Mouse (Mus musculus): ENCODE results near the gene Zbtb32. TPM values are rescaled to one million over a fixed set of nuclear protein-coding genes. Genes with fewer than 3 reads are reported as not detected.

Zbtb32 gene
- not detected for polyA plus RNA-seq (2014; fragmentation: Illumina TruSeq; extraction: RNeasy Lipid Tissue Mini Kit (QIAGEN cat#74804); ENCODE audit: low read depth, low replicate concordance)

GRCm38 (mm10) chr7:30598786-30599185 lies at the start of gene Zbtb32:
TSS of gene Zbtb32 (minus strand) at chr7:30598909.

DNA sequence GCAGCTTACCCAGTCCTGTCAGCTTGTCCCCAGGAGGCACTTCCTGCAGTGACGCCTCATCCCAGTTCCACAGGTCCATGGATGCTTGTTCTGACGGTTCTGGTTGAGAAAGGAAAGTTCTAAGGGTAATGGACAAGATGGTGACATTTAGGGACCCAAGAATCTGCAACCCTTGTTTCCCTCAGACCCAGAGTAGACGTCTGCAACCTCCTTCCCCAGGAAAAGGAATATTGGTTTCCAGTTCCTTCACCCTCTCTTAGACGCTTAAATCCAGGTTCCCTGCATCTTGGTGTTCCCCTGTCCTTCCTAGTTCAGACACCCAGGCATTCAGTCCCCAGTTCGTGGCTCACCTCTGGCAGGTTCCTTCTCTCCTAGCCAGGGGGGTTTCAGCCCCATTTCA lies 37.0 kb upstream of the Zbtb32 start, which contains the start of gene Etv2:
Gene Etv2 (minus strand): TSS at position 101 of the 400 bp plus-strand sequence.

GRCm38 (mm10) chr7:30625530-30626384 lies 27.0 kb upstream of the Zbtb32 start, which contains the start of gene Cox6b1:
TSS of gene Cox6b1 (minus strand) at chr7:30626151.

GRCm38 (mm10) chr7:30612654-30613402 lies 14.1 kb upstream of the Zbtb32 start, which contains the start of gene Upk1a:
TSS of gene Upk1a (minus strand) at chr7:30612847.

GRCm38 (mm10) chr7:30588676-30589434 lies 9.9 kb downstream of the Zbtb32 start, which contains the start of gene Kmt2b:
TSS of gene Kmt2b (minus strand) at chr7:30588726.

DNA sequence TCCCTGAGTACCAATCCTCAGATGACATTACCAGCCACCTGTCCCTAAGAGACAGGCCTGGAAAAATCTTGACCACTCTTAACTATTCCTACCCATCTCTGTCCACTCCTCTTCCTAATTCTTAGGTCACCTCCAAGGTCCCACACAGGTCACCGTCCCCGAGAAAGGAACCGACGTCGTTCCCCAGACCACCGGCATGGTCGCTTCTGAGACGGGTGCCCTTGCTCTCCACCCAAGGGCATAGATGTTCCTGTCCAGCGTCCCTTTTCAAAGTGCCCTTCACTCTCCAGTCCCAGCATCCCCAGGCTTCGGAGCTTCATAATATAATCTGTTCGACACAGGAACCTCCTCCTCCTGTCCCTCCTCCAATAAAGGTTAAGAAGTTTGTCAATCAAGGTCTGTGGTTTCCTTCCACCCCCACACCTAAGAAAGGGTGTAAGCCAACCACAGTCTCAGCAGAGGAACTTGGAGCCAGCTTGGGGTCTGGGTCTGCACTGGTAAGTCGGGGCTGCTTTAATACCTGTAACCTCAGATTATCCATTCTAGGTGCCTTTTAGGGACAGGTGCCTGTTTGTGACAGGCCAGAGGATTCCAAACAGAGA lies 33.6 kb downstream of the Zbtb32 start, which contains the start of gene Igflr1:
Gene Igflr1 (plus strand): TSS at position 458 of the 602 bp plus-strand sequence.

DNA sequence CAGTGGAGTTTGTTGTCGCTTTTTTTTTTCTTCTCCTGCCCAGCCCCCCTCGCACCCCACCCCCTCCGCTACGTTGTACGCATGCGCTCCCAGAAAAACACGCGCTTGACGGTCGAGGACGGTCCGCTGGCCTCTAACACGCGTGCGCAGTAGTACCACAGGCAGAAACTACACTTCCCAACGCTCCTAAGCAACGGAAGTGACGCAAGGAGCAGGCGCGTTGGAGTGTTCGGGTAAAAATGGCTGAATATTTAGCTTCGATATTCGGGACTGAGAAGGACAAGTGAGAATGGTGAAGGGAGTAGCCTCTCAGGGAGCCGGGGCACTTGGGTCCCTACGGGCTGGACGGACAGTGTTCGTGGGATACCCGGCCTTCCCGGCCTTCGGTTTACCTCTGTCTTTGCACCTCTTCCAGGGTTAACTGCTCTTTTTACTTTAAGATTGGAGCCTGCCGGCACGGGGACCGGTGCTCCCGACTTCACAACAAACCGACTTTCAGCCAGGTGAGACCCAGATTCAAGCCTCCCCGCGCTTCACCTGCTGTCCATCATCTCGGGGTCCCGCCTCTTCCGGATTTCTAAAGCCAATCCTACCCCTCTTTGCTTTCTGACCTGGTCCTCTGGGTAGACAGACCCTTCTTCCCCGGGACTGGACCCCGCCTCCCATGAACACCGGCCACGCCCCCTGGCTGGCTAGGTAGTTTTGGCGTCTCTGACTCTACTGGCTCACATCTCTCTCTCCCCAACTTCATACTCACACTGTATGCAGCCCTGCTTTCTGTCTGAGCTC lies 35.4 kb downstream of the Zbtb32 start, which contains the start of the genes U2af1l4, Gm49396 and Psenen:
Gene U2af1l4 (plus strand): TSS at position 185 of the 789 bp plus-strand sequence.
Gene Gm49396 (plus strand): TSS at position 228 of the 789 bp plus-strand sequence.
Gene Psenen (minus strand): TSS at position 511 of the 789 bp plus-strand sequence.

GRCm38 (mm10) chr7:30559443-30559954 lies 39.2 kb downstream of the Zbtb32 start, which contains the start of gene Lin37:
TSS of gene Lin37 (minus strand) at chr7:30559838.

DNA sequence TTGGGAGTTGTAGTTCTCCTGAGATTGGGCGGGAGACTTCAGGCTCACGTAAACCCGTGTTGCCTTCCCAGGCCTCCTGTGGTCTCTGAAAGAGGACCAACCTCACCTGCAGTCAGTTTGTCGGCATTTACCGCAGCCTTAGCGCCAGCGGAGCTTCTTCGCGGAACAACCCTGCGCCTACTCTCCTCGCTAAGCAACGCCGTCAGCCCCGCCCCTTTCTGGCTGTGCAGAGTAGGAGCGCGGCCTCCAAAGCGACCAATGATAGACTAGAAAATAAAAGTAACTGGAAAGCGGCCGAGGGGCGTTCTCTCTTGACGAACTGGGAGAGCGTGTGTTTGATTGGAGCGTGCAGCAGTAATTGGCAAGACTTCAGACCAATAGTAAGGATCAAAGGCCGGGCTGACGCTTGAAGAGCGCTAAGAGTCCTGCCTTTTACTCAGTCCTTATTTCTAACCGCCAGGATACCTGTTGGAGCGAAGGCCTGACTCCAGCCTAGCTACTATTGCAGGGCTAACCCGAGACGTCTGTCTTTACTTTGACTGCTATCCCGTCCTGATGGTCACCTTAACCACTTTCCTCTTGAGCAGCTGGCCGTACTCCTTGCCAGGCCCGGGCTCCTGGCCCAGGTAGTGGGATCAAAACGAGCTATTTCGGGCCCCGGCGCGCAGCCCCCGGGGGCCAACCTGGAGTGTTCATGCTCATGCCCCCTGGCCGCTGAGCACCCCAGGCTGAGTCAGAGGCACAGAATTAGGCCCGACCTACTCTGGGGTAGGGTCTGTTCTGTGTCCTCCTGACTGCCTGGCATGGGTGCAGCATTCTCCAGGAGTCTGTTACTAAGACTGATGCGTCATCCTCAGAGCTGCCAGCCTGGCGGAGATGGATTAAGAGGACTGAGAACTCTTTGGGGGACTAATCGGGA lies 46.3 kb downstream of the Zbtb32 start, which contains the start of the genes Hspb6 and Proser3:
Gene Hspb6 (plus strand): TSS at position 77 of the 919 bp plus-strand sequence.
Gene Proser3 (minus strand): TSS at position 198 of the 919 bp plus-strand sequence.

Other genes starting within 250 kb of the Zbtb32 start
- gene Lrfn3, start 236.1 kb downstream of the Zbtb32 start, polyA plus RNA-seq (2014; fragmentation: Illumina TruSeq; extraction: RNeasy Lipid Tissue Mini Kit (QIAGEN cat#74804); ENCODE audit: low read depth, low replicate concordance), result 0.57 TPM
- 2.4 TPM for gene Tyrobp, start 185.1 kb downstream of the Zbtb32 start, polyA plus RNA-seq (2014; fragmentation: Illumina TruSeq; extraction: RNeasy Lipid Tissue Mini Kit (QIAGEN cat#74804); ENCODE audit: low read depth, low replicate concordance)
- gene Hcst, start 179.1 kb downstream of the Zbtb32 start, polyA plus RNA-seq (2014; fragmentation: Illumina TruSeq; extraction: RNeasy Lipid Tissue Mini Kit (QIAGEN cat#74804); ENCODE audit: low read depth, low replicate concordance), result not detected
- 1.4 TPM for gene Nfkbid, start 177.2 kb downstream of the Zbtb32 start, polyA plus RNA-seq (2014; fragmentation: Illumina TruSeq; extraction: RNeasy Lipid Tissue Mini Kit (QIAGEN cat#74804); ENCODE audit: low read depth, low replicate concordance)
- gene Aplp1, start 153.4 kb downstream of the Zbtb32 start, polyA plus RNA-seq (2014; fragmentation: Illumina TruSeq; extraction: RNeasy Lipid Tissue Mini Kit (QIAGEN cat#74804); ENCODE audit: low read depth, low replicate concordance), result 3.2 TPM
- gene Kirrel2, start 141.2 kb downstream of the Zbtb32 start, polyA plus RNA-seq (2014; fragmentation: Illumina TruSeq; extraction: RNeasy Lipid Tissue Mini Kit (QIAGEN cat#74804); ENCODE audit: low read depth, low replicate concordance), result not detected
- gene Nphs1, start 140.6 kb downstream of the Zbtb32 start, polyA plus RNA-seq (2014; fragmentation: Illumina TruSeq; extraction: RNeasy Lipid Tissue Mini Kit (QIAGEN cat#74804); ENCODE audit: low read depth, low replicate concordance), result not detected
- not detected for gene Prodh2, start 105.3 kb downstream of the Zbtb32 start, polyA plus RNA-seq (2014; fragmentation: Illumina TruSeq; extraction: RNeasy Lipid Tissue Mini Kit (QIAGEN cat#74804); ENCODE audit: low read depth, low replicate concordance)
- gene Arhgap33, start 63.8 kb downstream of the Zbtb32 start, polyA plus RNA-seq (2014; fragmentation: Illumina TruSeq; extraction: RNeasy Lipid Tissue Mini Kit (QIAGEN cat#74804); ENCODE audit: low read depth, low replicate concordance), result 0.54 TPM
- 35.6 TPM for gene Hspb6, start 46.7 kb downstream of the Zbtb32 start, polyA plus RNA-seq (2014; fragmentation: Illumina TruSeq; extraction: RNeasy Lipid Tissue Mini Kit (QIAGEN cat#74804); ENCODE audit: low read depth, low replicate concordance)
- gene Proser3, start 46.6 kb downstream of the Zbtb32 start, polyA plus RNA-seq (2014; fragmentation: Illumina TruSeq; extraction: RNeasy Lipid Tissue Mini Kit (QIAGEN cat#74804); ENCODE audit: low read depth, low replicate concordance), result 2.2 TPM
- gene Lin37, start 39.1 kb downstream of the Zbtb32 start, polyA plus RNA-seq (2014; fragmentation: Illumina TruSeq; extraction: RNeasy Lipid Tissue Mini Kit (QIAGEN cat#74804); ENCODE audit: low read depth, low replicate concordance), result 3.1 TPM
- gene U2af1l4, start 35.6 kb downstream of the Zbtb32 start, polyA plus RNA-seq (2014; fragmentation: Illumina TruSeq; extraction: RNeasy Lipid Tissue Mini Kit (QIAGEN cat#74804); ENCODE audit: low read depth, low replicate concordance), result 9.0 TPM
- 6.2 TPM for gene Gm49396, start 35.6 kb downstream of the Zbtb32 start, polyA plus RNA-seq (2014; fragmentation: Illumina TruSeq; extraction: RNeasy Lipid Tissue Mini Kit (QIAGEN cat#74804); ENCODE audit: low read depth, low replicate concordance)
- 28.7 TPM for gene Psenen, start 35.3 kb downstream of the Zbtb32 start, polyA plus RNA-seq (2014; fragmentation: Illumina TruSeq; extraction: RNeasy Lipid Tissue Mini Kit (QIAGEN cat#74804); ENCODE audit: low read depth, low replicate concordance)
- not detected for gene Igflr1, start 33.5 kb downstream of the Zbtb32 start, polyA plus RNA-seq (2014; fragmentation: Illumina TruSeq; extraction: RNeasy Lipid Tissue Mini Kit (QIAGEN cat#74804); ENCODE audit: low read depth, low replicate concordance)
- gene Kmt2b, start 10.2 kb downstream of the Zbtb32 start, polyA plus RNA-seq (2014; fragmentation: Illumina TruSeq; extraction: RNeasy Lipid Tissue Mini Kit (QIAGEN cat#74804); ENCODE audit: low read depth, low replicate concordance), result 9.5 TPM
- gene Upk1a, start 13.9 kb upstream of the Zbtb32 start, polyA plus RNA-seq (2014; fragmentation: Illumina TruSeq; extraction: RNeasy Lipid Tissue Mini Kit (QIAGEN cat#74804); ENCODE audit: low read depth, low replicate concordance), result not detected
- 1,311 TPM for gene Cox6b1, start 27.2 kb upstream of the Zbtb32 start, polyA plus RNA-seq (2014; fragmentation: Illumina TruSeq; extraction: RNeasy Lipid Tissue Mini Kit (QIAGEN cat#74804); ENCODE audit: low read depth, low replicate concordance)
- not detected for gene Etv2, start 36.9 kb upstream of the Zbtb32 start, polyA plus RNA-seq (2014; fragmentation: Illumina TruSeq; extraction: RNeasy Lipid Tissue Mini Kit (QIAGEN cat#74804); ENCODE audit: low read depth, low replicate concordance)
- not detected for gene Rbm42, start 51.4 kb upstream of the Zbtb32 start, polyA plus RNA-seq (2014; fragmentation: Illumina TruSeq; extraction: RNeasy Lipid Tissue Mini Kit (QIAGEN cat#74804); ENCODE audit: low read depth, low replicate concordance)
- 3.0 TPM for gene Haus5, start 66.1 kb upstream of the Zbtb32 start, polyA plus RNA-seq (2014; fragmentation: Illumina TruSeq; extraction: RNeasy Lipid Tissue Mini Kit (QIAGEN cat#74804); ENCODE audit: low read depth, low replicate concordance)
- not detected for gene Pmis2, start 72.7 kb upstream of the Zbtb32 start, polyA plus RNA-seq (2014; fragmentation: Illumina TruSeq; extraction: RNeasy Lipid Tissue Mini Kit (QIAGEN cat#74804); ENCODE audit: low read depth, low replicate concordance)
- gene 2200002J24Rik, start 100.0 kb upstream of the Zbtb32 start, polyA plus RNA-seq (2014; fragmentation: Illumina TruSeq; extraction: RNeasy Lipid Tissue Mini Kit (QIAGEN cat#74804); ENCODE audit: low read depth, low replicate concordance), result not detected
- gene Atp4a, start 113.3 kb upstream of the Zbtb32 start, polyA plus RNA-seq (2014; fragmentation: Illumina TruSeq; extraction: RNeasy Lipid Tissue Mini Kit (QIAGEN cat#74804); ENCODE audit: low read depth, low replicate concordance), result not detected
- gene Tmem147, start 130.6 kb upstream of the Zbtb32 start, polyA plus RNA-seq (2014; fragmentation: Illumina TruSeq; extraction: RNeasy Lipid Tissue Mini Kit (QIAGEN cat#74804); ENCODE audit: low read depth, low replicate concordance), result 7.3 TPM
- gene Gapdhs, start 144.8 kb upstream of the Zbtb32 start, polyA plus RNA-seq (2014; fragmentation: Illumina TruSeq; extraction: RNeasy Lipid Tissue Mini Kit (QIAGEN cat#74804); ENCODE audit: low read depth, low replicate concordance), result not detected
- 0.69 TPM for gene Sbsn, start 152.6 kb upstream of the Zbtb32 start, polyA plus RNA-seq (2014; fragmentation: Illumina TruSeq; extraction: RNeasy Lipid Tissue Mini Kit (QIAGEN cat#74804); ENCODE audit: low read depth, low replicate concordance)
- gene Dmkn, start 164.8 kb upstream of the Zbtb32 start, polyA plus RNA-seq (2014; fragmentation: Illumina TruSeq; extraction: RNeasy Lipid Tissue Mini Kit (QIAGEN cat#74804); ENCODE audit: low read depth, low replicate concordance), result 2.5 TPM
- not detected for gene Krtdap, start 189.0 kb upstream of the Zbtb32 start, polyA plus RNA-seq (2014; fragmentation: Illumina TruSeq; extraction: RNeasy Lipid Tissue Mini Kit (QIAGEN cat#74804); ENCODE audit: low read depth, low replicate concordance)
- gene Ffar2, start 224.9 kb upstream of the Zbtb32 start, polyA plus RNA-seq (2014; fragmentation: Illumina TruSeq; extraction: RNeasy Lipid Tissue Mini Kit (QIAGEN cat#74804); ENCODE audit: low read depth, low replicate concordance), result 11.9 TPM